Mouse (Mus musculus) midbrain, embryonic 14.5 days (tissue): Measurements from ENCODE around the gene Mapk14. TPM values are rescaled to one million over a fixed set of nuclear protein-coding genes. Genes with fewer than 3 reads are reported as not detected.
"Not testable (repeated sequence)": the region's sequence is repeated elsewhere in the genome, so short reads cannot be mapped to it uniquely, and the experiment has no call there.

Experiments
- ATAC-seq: fragments of 200-750 bp; cut with Nextera tagmentation; 2 replicates; pipeline ENCODE4 v1.8.0; 2017; ENCODE audit warnings: moderate number of reproducible peaks, moderate library complexity; ENCODE audit not compliant: low FRiP score, low TSS enrichment
- DNase-seq: peaks from one replicate; pipeline ENCODE4 v3.0.0-alpha.2; 2015
- H3K27ac ChIP-seq: fragments of 300-500 bp; sonication (generic); replicated peaks from 2 replicates; pipeline ENCODE4 v1.5.1; 2014; ENCODE audit warnings: mild to moderate bottlenecking, low read depth, low read length, moderate library complexity
- H3K27me3 ChIP-seq: fragments of 300-500 bp; sonication (generic); 2 replicates; pipeline ENCODE4 v1.6.1; 2014; ENCODE audit warnings: low read length, control low read depth, mixed read lengths; ENCODE audit not compliant: control insufficient read depth, insufficient read depth
- H3K36me3 ChIP-seq: fragments of 300-500 bp; sonication (generic); 2 replicates; pipeline ENCODE4 v1.6.1; 2014; ENCODE audit warnings: low read length, control low read depth; ENCODE audit not compliant: control insufficient read depth, insufficient read depth
- H3K4me1 ChIP-seq: fragments of 300-500 bp; sonication (generic); 2 replicates; pipeline ENCODE4 v1.6.1; 2014; ENCODE audit warnings: mild to moderate bottlenecking, antibody characterized with exemption, low read length, control low read depth; ENCODE audit not compliant: control insufficient read depth, insufficient read depth
- H3K4me2 ChIP-seq: fragments of 300-500 bp; sonication (generic); 2 replicates; pipeline ENCODE4 v1.6.1; 2014; ENCODE audit warnings: mild to moderate bottlenecking, low read length, moderate library complexity
- H3K4me3 ChIP-seq: fragments of 300-500 bp; sonication (generic); replicated peaks from 2 replicates; pipeline ENCODE4 v1.5.1; 2014; ENCODE audit warnings: low read depth, low read length
- H3K9ac ChIP-seq: fragments of 300-500 bp; sonication (generic); replicated peaks from 2 replicates; pipeline ENCODE4 v1.6.1; 2014; ENCODE audit warnings: mild to moderate bottlenecking, low read length, moderate library complexity
- H3K9me3 ChIP-seq: fragments of 300-500 bp; sonication (generic); 2 replicates; pipeline ENCODE4 v1.6.1; 2016; ENCODE audit warnings: low read length, control low read depth, mixed read lengths; ENCODE audit not compliant: control insufficient read depth
- WGBS: fragments of 180-500 bp; shearing (Covaris S2); extraction: QIAGEN DNeasy Blood & Tissue Kit; methylation state at CpG from one replicate; pipeline ENCODE4 v1.1.7; 2014; 5-methylcytosine and 5-hydroxymethylcytosine counted together
- polyA plus RNA-seq: library from polyadenylated mRNA; unstranded; fragments of >200 nt; fragmentation: Nextera tagmentation; extraction: Ambion mirVana; gene quantifications from 2 replicates; pipeline ENCODE4 v1.2.1, GENCODE M21; 2014

Mapk14 gene
- polyA plus RNA-seq, 1 experiment from 2014 or later = 32.7 TPM

DNA sequence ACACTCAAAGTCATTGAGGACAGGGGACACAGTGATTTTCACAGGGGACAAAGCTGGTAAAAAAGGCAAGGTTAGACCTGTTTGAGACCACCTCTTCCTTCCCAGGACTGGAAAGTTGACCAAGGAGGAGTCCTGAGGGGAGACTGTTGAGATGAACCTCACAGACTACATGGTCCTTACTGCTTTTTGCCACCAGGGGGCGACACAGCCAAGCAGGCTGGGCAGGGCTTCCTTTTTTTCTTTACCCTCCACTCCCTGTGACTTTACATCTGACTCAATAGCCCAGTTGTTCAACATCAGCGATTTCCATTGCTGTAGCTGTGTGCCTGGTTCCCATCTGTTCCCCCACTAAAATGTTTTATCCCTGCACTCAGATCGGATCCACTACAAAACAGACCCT, 70.7 kb downstream of the Mapk14 start:
- WGBS = 25% methylated on average over 3 of the region's 3 CpGs

DNA sequence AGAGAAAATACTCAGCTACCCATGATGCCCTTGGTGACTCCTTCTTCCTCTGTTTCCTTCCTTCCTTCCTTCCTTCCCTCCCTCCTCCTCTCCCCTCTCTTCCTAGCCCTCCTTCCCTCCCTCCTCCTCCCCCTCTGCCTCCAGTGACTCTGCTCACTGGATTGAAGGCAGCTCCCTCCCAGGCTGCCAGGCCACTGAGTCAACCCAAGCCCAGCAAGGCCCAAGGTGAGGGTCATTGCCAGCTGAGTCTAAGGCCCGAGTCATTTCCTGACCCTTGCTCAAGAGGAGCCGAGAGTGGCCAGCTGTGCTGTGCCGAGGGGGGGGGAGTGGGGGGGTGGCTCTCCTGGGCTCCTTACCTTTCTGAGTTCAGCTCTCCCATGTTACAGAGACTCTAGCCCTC, 75.1 kb downstream of the Mapk14 start:
- Histone ChIP-seq H3K4me2 (no peak overlapping the region), H3K36me3 (no peaks in the 10 kb centered on the region), H3K27ac (no peak overlapping the region), H3K4me3 (no peak overlapping the region), H3K9me3 (no peaks in the 10 kb centered on the region), H3K9ac (no peak overlapping the region), H3K4me1 (peaks cover 12% of the 10 kb centered on the region), H3K27me3 (peaks cover 31% of the 10 kb centered on the region)
- WGBS = 88% methylated on average over 3 of the region's 3 CpGs
- ATAC-seq = no peak
- DNase-seq = no peak

More for the DNA sequence above, 70.7 kb downstream of the Mapk14 start:
- Histone ChIP-seq H3K9me3 (no peaks in the 10 kb centered on the region), H3K27me3 (no peaks in the 10 kb centered on the region), H3K4me3 (no peak overlapping the region), H3K27ac (no peak overlapping the region), H3K4me2 (no peak overlapping the region), H3K9ac (no peak overlapping the region), H3K4me1 (no peaks in the 10 kb centered on the region), H3K36me3 (no peaks in the 10 kb centered on the region)
- no peak for ATAC-seq
- DNase-seq = peak; percentile 68

DNA sequence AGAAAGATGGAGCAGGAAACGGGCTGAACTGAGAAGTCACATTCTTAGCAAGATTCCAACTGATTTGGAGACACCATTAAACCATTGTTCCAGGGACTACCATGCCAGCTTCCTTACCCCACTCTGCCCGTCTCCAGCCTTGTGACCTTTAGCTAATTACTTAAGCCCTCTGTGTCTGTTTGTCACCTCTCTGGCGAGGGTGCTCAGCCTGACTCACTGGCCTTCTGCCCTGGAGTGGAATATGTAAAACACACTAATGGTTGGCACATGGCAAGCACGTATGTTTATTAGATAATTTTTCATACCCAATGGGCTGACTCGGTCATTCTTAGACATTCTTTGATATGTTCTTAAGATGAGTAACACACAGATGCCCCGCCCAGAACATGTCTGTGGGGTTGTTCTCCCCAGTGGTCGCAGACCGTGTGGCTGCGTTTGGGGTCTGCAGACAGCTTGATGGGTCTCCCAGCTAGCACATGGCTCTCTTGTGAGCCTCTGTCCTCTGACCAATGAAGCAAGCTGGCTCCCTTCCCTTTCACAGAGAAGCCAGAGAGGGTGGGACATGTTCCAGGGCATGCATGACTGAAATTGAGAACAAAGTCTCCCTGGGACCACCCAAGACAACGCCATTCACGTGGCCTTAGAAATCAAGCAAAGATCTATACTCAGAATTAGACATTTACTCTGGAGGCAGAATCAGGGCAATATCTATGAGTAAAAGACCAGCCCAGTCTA, 75.8 kb downstream of the Mapk14 start:
- Histone ChIP-seq H3K4me2 (no peak overlapping the region), H3K9ac (no peak overlapping the region), H3K27me3 (peaks cover 31% of the 10 kb centered on the region), H3K27ac (no peak overlapping the region), H3K36me3 (no peaks in the 10 kb centered on the region), H3K4me3 (no peak overlapping the region), H3K4me1 (peaks cover 12% of the 10 kb centered on the region), H3K9me3 (no peaks in the 10 kb centered on the region)
- 73% methylated on average over 11 of the region's 11 CpGs for WGBS
- DNase-seq = no peak
- ATAC-seq = no peak

DNA sequence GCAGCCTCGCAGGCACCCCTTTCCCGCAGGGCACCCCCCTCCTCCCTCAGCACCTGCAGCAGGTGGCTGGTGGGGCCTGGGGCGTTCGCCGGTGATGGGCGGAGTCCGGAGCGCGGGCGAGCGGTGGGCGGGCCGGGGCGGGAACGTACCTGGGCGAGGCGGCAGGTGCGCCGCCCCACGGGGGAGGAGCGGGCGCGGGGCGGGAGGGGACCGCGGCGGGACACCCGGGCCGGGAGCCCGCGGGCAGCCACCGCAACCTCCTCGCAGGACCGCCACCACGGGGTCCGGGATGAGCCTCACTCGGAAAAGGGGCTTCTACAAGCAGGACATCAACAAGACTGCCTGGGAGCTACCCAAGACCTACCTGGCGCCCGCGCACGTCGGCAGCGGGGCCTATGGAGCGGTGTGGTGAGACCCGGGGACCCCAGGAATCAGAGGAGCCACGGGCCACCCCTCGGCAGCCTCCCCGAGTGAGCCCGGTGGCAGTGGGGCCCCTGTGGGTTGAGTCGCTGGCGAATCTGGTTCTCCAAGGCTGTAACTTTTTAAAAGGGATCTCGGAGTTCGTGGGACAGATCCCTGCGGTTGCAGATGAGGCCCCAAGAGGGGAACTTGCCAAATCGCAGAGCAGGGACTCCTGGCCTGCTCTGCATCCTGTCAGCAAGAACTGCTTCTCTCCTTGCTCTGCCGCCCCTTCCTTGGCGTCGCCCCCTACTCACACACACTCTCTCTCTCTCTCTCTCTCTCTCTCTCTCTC, 78.2 kb downstream of the Mapk14 start, which contains the start of gene Mapk13:
TSS of gene Mapk13 (plus strand) at position 177 of the 754 bp plus-strand sequence.
- H3K9me3 ChIP-seq = no peaks in the 10 kb centered on the region
- H3K4me1 ChIP-seq = peaks cover 12% of the 10 kb centered on the region
- peak within 1 kb of the TSS; percentile 30 for H3K4me3 ChIP-seq
- H3K27ac ChIP-seq = no peak within 1 kb of the TSS
- H3K36me3 ChIP-seq = no peaks in the 10 kb centered on the region
- peak within 1 kb of the TSS; percentile 37; the same call in 1 of the 2 replicates for H3K9ac ChIP-seq
- ATAC-seq (no peak), DNase-seq (peak; percentile 11)
- WGBS = 1% methylated on average over 56 of the region's 58 CpGs
- H3K27me3 ChIP-seq = peaks cover 31% of the 10 kb centered on the region
- H3K4me2 ChIP-seq = peak within 1 kb of the TSS; percentile 58

DNA sequence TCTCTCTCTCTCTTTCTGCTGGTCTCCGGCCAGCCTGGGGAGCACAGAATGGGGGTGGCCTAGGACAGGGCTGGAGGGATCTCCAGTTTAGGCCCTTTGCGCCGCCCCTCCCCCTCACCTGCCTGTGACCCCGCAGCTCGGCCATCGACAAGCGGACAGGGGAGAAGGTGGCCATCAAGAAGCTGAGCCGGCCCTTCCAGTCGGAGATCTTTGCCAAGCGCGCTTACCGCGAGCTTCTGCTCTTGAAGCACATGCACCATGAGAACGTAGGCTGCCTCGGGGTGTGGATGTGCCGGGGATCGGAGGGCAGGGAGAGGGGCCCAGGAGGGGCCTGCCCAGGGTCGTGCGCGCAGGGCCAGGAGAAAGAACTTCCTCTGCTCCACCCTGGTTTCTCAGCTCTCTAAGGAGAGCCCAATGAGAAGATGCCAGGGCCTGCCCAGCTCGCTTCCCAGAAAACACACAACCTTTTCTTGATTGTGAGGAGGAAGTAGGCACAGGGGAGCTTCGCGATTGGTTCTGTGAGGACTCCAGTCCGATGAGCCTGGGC, 78.8 kb downstream of the Mapk14 start:
- ATAC-seq (no peak), DNase-seq (peak; percentile 42)
- peaks cover 12% of the 10 kb centered on the region for H3K4me1 ChIP-seq
- no peaks in the 10 kb centered on the region for H3K36me3 ChIP-seq
- no peak overlapping the region; the same call in 1 of the 2 replicates for H3K9ac ChIP-seq
- peak overlapping the region; percentile 30 for H3K4me3 ChIP-seq
- H3K4me2 ChIP-seq = peak overlapping the region; percentile 58
- WGBS = 6% methylated on average over 24 of the region's 24 CpGs
- no peak overlapping the region for H3K27ac ChIP-seq
- H3K9me3 ChIP-seq = no peaks in the 10 kb centered on the region
- peaks cover 31% of the 10 kb centered on the region for H3K27me3 ChIP-seq

DNA sequence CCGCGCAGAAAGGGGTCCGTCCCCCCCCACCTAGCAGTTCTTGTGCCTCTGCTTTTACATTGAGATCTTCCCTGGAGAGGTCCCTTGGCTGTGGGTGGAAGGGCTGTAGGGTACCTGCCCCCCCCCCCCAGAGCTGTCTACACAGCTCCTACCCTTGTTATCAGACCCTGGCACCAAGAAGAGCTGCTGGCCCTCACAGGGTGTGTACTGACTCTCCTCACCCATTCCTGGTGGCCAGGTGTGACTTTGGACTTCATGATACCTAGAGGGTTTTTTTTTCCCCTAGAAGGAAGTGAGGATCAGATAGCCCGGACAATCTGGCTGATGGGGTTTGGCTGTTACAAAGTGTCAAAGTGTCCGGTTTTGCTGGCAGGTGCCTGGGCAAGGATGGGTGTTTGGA, 80.2 kb downstream of the Mapk14 start:
- H3K4me1 ChIP-seq = peaks cover 12% of the 10 kb centered on the region
- ATAC-seq = no peak
- H3K9me3 ChIP-seq = no peaks in the 10 kb centered on the region
- H3K9ac ChIP-seq = no peak overlapping the region
- WGBS = 94% methylated on average over 5 of the region's 5 CpGs
- no peak overlapping the region for H3K27ac ChIP-seq
- no peak overlapping the region for H3K4me2 ChIP-seq
- no peaks in the 10 kb centered on the region for H3K36me3 ChIP-seq
- H3K27me3 ChIP-seq = peaks cover 31% of the 10 kb centered on the region
- DNase-seq = no peak
- H3K4me3 ChIP-seq = no peak overlapping the region

DNA sequence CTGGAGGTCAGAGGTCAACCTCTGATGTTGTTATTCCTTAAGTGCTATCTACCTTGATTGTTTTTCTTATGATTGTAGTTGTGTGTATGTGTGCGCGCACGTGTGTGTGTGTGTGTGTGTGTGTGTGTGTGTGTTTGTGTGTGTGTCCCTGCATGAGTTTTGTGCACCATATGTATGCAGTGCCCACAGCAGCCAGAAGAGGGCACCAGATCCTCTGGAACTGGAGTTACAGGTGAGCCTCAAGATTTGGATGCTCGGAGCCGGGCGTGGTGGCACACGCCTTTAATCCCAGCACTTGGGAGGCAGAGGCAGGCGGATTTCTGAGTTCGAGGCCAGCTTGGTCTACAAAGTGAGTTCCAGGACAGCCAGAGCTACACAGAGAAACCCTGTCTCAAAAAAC, 83.2 kb downstream of the Mapk14 start:
- H3K4me2 ChIP-seq, H3K4me1 ChIP-seq, H3K36me3 ChIP-seq, H3K4me3 ChIP-seq, DNase-seq, H3K27ac ChIP-seq, ATAC-seq, H3K9ac ChIP-seq, H3K9me3 ChIP-seq: not testable (repeated sequence)
- 95% methylated on average over 9 of the region's 9 CpGs for WGBS
- peaks cover 18% of the 10 kb centered on the region for H3K27me3 ChIP-seq

DNA sequence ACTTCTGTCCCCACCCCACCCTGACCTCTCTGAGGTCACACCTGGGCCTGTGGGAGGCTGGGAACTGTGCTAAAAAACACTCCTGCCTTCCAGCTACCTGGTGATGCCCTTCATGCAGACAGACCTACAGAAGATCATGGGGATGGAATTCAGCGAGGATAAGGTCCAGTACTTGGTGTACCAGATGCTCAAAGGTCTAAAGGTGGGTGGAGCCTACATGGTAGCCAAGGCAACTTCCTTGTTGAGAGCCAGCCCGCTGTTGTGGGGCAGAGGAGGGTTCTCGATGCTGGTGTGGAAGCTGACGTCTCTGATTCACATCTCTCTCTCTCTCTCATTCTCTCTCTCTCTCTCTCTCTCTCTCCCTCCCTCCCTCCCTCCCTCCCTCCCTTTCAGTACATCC, 84.0 kb downstream of the Mapk14 start:
- WGBS = 83% methylated on average over 4 of the region's 4 CpGs
- no peak for DNase-seq

More for the DNA sequence above, 84.0 kb downstream of the Mapk14 start:
- no peaks in the 10 kb centered on the region for H3K36me3 ChIP-seq
- H3K4me1 ChIP-seq = peaks cover under 1% of the 10 kb centered on the region
- no peak overlapping the region for H3K4me3 ChIP-seq
- H3K4me2 ChIP-seq = no peak overlapping the region
- H3K27ac ChIP-seq = no peak overlapping the region
- peaks cover 11% of the 10 kb centered on the region for H3K27me3 ChIP-seq
- H3K9ac ChIP-seq = no peak overlapping the region
- H3K9me3 ChIP-seq = no peaks in the 10 kb centered on the region
- ATAC-seq = no peak
